Mouse (Mus musculus): ENCODE results near the gene Olfr1148. TPM values are rescaled to one million over a fixed set of nuclear protein-coding genes. Genes with fewer than 3 reads are reported as not detected.

The Olfr1148 gene
- not detected in 2 replicates for polyA plus RNA-seq (2014; fragmentation: Nextera tagmentation; extraction: Ambion mirVana)

- DNase-seq (ENCODE audit: low spot score) (no peak), ATAC-seq (replicated peaks; ENCODE audit: low FRiP score) (no peak)
- no peak within 1 kb of the TSS for H3K4me2 ChIP-seq (ENCODE audit: low read depth, low read length, severe bottlenecking)
- H3K9ac ChIP-seq (ENCODE audit: low read length): no peak within 1 kb of the TSS
- H3K4me3 ChIP-seq (ENCODE audit: low read depth, low read length): no peak within 1 kb of the TSS
- H3K4me1 ChIP-seq (replicated peaks; ENCODE audit: control insufficient read depth, insufficient read depth, low read length): no peaks in the 10 kb centered on the region
- 88% methylated on average over 1 of the region's 1 CpGs for WGBS
- H3K36me3 ChIP-seq (ENCODE audit: control insufficient read depth, insufficient read depth, low read length): no peaks in the 10 kb centered on the region
- H3K27me3 ChIP-seq (ENCODE audit: control insufficient read depth, insufficient read depth, low read length): no peaks in the 10 kb centered on the region
- no peaks in the 10 kb centered on the region for H3K9me3 ChIP-seq (ENCODE audit: control insufficient read depth, low read length)
- no peak within 1 kb of the TSS for H3K27ac ChIP-seq (ENCODE audit: low read depth, low read length)
Observed at GRCm38 (mm10) chr2:87830233-87830632, at the start of gene Olfr1148. Gene Olfr1148, plus strand, starts transcription at chr2:87830533.

GRCm38 (mm10) chr2:87800292-87800691 is 30.0 kb upstream of the Olfr1148 start, which contains the start of gene Olfr1143:
Gene Olfr1143, plus strand, starts transcription at chr2:87800592.
- Histone ChIP-seq H3K9ac (ENCODE audit: low read length) (no peak within 1 kb of the TSS), H3K9me3 (ENCODE audit: control insufficient read depth, low read length) (no peaks in the 10 kb centered on the region), H3K27me3 (ENCODE audit: control insufficient read depth, insufficient read depth, low read length) (no peaks in the 10 kb centered on the region), H3K27ac (ENCODE audit: low read depth, low read length) (no peak within 1 kb of the TSS), H3K36me3 (ENCODE audit: control insufficient read depth, insufficient read depth, low read length) (no peaks in the 10 kb centered on the region), H3K4me3 (ENCODE audit: low read depth, low read length) (no peak within 1 kb of the TSS), H3K4me2 (ENCODE audit: low read depth, low read length, severe bottlenecking) (no peak within 1 kb of the TSS), H3K4me1 (replicated peaks; ENCODE audit: control insufficient read depth, insufficient read depth, low read length) (no peaks in the 10 kb centered on the region)
- ATAC-seq (replicated peaks; ENCODE audit: low FRiP score) (no peak), DNase-seq (ENCODE audit: low spot score) (no peak)

- H3K4me2 ChIP-seq (ENCODE audit: low read depth, low read length, severe bottlenecking): no peak within 1 kb of the TSS
- no peak within 1 kb of the TSS for H3K9ac ChIP-seq (ENCODE audit: low read length)
- H3K4me1 ChIP-seq (replicated peaks; ENCODE audit: control insufficient read depth, insufficient read depth, low read length): no peaks in the 10 kb centered on the region
- H3K27ac ChIP-seq (ENCODE audit: low read depth, low read length): no peak within 1 kb of the TSS
- no peaks in the 10 kb centered on the region for H3K27me3 ChIP-seq (ENCODE audit: control insufficient read depth, insufficient read depth, low read length)
- no peaks in the 10 kb centered on the region for H3K9me3 ChIP-seq (ENCODE audit: control insufficient read depth, low read length)
- H3K4me3 ChIP-seq (ENCODE audit: low read depth, low read length): no peak within 1 kb of the TSS
- WGBS: 92% methylated on average over 1 of the region's 1 CpGs
- ATAC-seq (replicated peaks; ENCODE audit: low FRiP score): no peak
- H3K36me3 ChIP-seq (ENCODE audit: control insufficient read depth, insufficient read depth, low read length): no peaks in the 10 kb centered on the region
- no peak for DNase-seq (ENCODE audit: low spot score)
Observed at GRCm38 (mm10) chr2:87809522-87809921, 20.8 kb upstream of the Olfr1148 start, which contains the start of gene Olfr1145. Gene Olfr1145, plus strand, starts transcription at chr2:87809822.

GRCm38 (mm10) chr2:87843693-87844092 is 13.4 kb downstream of the Olfr1148 start, which contains the start of gene Olfr1150-ps1:
Gene Olfr1150-ps1, plus strand, starts transcription at chr2:87843993.
- 83% methylated on average over 1 of the region's 1 CpGs for WGBS
- H3K4me3 ChIP-seq (ENCODE audit: low read depth, low read length): no peak within 1 kb of the TSS
- ATAC-seq (replicated peaks; ENCODE audit: low FRiP score) (no peak), DNase-seq (ENCODE audit: low spot score) (no peak)
- no peaks in the 10 kb centered on the region for H3K27me3 ChIP-seq (ENCODE audit: control insufficient read depth, insufficient read depth, low read length)
- no peaks in the 10 kb centered on the region for H3K4me1 ChIP-seq (replicated peaks; ENCODE audit: control insufficient read depth, insufficient read depth, low read length)
- H3K27ac ChIP-seq (ENCODE audit: low read depth, low read length): no peak within 1 kb of the TSS
- no peaks in the 10 kb centered on the region for H3K36me3 ChIP-seq (ENCODE audit: control insufficient read depth, insufficient read depth, low read length)
- H3K9ac ChIP-seq (ENCODE audit: low read length): no peak within 1 kb of the TSS
- no peaks in the 10 kb centered on the region for H3K9me3 ChIP-seq (ENCODE audit: control insufficient read depth, low read length)
- no peak within 1 kb of the TSS for H3K4me2 ChIP-seq (ENCODE audit: low read depth, low read length, severe bottlenecking)

- DNase-seq (ENCODE audit: low spot score) (no peak), ATAC-seq (replicated peaks; ENCODE audit: low FRiP score) (no peak)
- 91% methylated on average over 1 of the region's 1 CpGs for WGBS
- Histone ChIP-seq H3K4me3 (ENCODE audit: low read depth, low read length) (no peak within 1 kb of the TSS), H3K9me3 (ENCODE audit: control insufficient read depth, low read length) (no peaks in the 10 kb centered on the region), H3K4me2 (ENCODE audit: low read depth, low read length, severe bottlenecking) (no peak within 1 kb of the TSS), H3K36me3 (ENCODE audit: control insufficient read depth, insufficient read depth, low read length) (no peaks in the 10 kb centered on the region), H3K27me3 (ENCODE audit: control insufficient read depth, insufficient read depth, low read length) (no peaks in the 10 kb centered on the region), H3K27ac (ENCODE audit: low read depth, low read length) (no peak within 1 kb of the TSS), H3K9ac (ENCODE audit: low read length) (no peak within 1 kb of the TSS), H3K4me1 (replicated peaks; ENCODE audit: control insufficient read depth, insufficient read depth, low read length) (no peaks in the 10 kb centered on the region)
Observed at GRCm38 (mm10) chr2:87855562-87855961, 25.2 kb downstream of the Olfr1148 start, which contains the start of gene Olfr1151. Gene Olfr1151, plus strand, starts transcription at chr2:87855862.

- Histone ChIP-seq H3K27me3 (ENCODE audit: control insufficient read depth, insufficient read depth, low read length) (no peaks in the 10 kb centered on the region), H3K4me2 (ENCODE audit: low read depth, low read length, severe bottlenecking) (no peak within 1 kb of the TSS), H3K4me1 (replicated peaks; ENCODE audit: control insufficient read depth, insufficient read depth, low read length) (no peaks in the 10 kb centered on the region), H3K27ac (ENCODE audit: low read depth, low read length) (no peak within 1 kb of the TSS), H3K36me3 (ENCODE audit: control insufficient read depth, insufficient read depth, low read length) (no peaks in the 10 kb centered on the region), H3K9me3 (ENCODE audit: control insufficient read depth, low read length) (no peaks in the 10 kb centered on the region), H3K9ac (ENCODE audit: low read length) (no peak within 1 kb of the TSS), H3K4me3 (ENCODE audit: low read depth, low read length) (no peak within 1 kb of the TSS)
- DNase-seq (ENCODE audit: low spot score) (no peak), ATAC-seq (replicated peaks; ENCODE audit: low FRiP score) (no peak)
Observed at GRCm38 (mm10) chr2:87866192-87866591, 35.9 kb downstream of the Olfr1148 start, which contains the start of gene Olfr1152. Gene Olfr1152, plus strand, starts transcription at chr2:87866492.

Other genes with a start within 250 kb of the Olfr1148 start
- not detected in 2 replicates for gene Olfr1130, start 224.3 kb upstream of the Olfr1148 start, polyA plus RNA-seq (2014; fragmentation: Nextera tagmentation; extraction: Ambion mirVana)
- not detected in 2 replicates for gene Olfr1131, start 203.4 kb upstream of the Olfr1148 start, polyA plus RNA-seq (2014; fragmentation: Nextera tagmentation; extraction: Ambion mirVana)
- not detected in 2 replicates for gene Olfr1132, start 193.0 kb upstream of the Olfr1148 start, polyA plus RNA-seq (2014; fragmentation: Nextera tagmentation; extraction: Ambion mirVana)
- gene Olfr1133, start 183.2 kb upstream of the Olfr1148 start, polyA plus RNA-seq (2014; fragmentation: Nextera tagmentation; extraction: Ambion mirVana): not detected in 2 replicates
- gene Olfr1134, start 172.1 kb upstream of the Olfr1148 start, polyA plus RNA-seq (2014; fragmentation: Nextera tagmentation; extraction: Ambion mirVana): not detected in 2 replicates
- gene Olfr1135, start 156.9 kb upstream of the Olfr1148 start, polyA plus RNA-seq (2014; fragmentation: Nextera tagmentation; extraction: Ambion mirVana): not detected in 2 replicates
- not detected in 2 replicates for gene Olfr1136, start 136.6 kb upstream of the Olfr1148 start, polyA plus RNA-seq (2014; fragmentation: Nextera tagmentation; extraction: Ambion mirVana)
- gene Olfr1137, start 117.4 kb upstream of the Olfr1148 start, polyA plus RNA-seq (2014; fragmentation: Nextera tagmentation; extraction: Ambion mirVana): not detected in 2 replicates
- gene Olfr1138, start 90.6 kb upstream of the Olfr1148 start, polyA plus RNA-seq (2014; fragmentation: Nextera tagmentation; extraction: Ambion mirVana): not detected in 2 replicates
- gene Olfr1140, start 86.8 kb upstream of the Olfr1148 start, polyA plus RNA-seq (2014; fragmentation: Nextera tagmentation; extraction: Ambion mirVana): not detected in 2 replicates
- not detected in 2 replicates for gene Olfr1141, start 76.5 kb upstream of the Olfr1148 start, polyA plus RNA-seq (2014; fragmentation: Nextera tagmentation; extraction: Ambion mirVana)
- gene Olfr152, start 51.0 kb upstream of the Olfr1148 start, polyA plus RNA-seq (2014; fragmentation: Nextera tagmentation; extraction: Ambion mirVana): not detected in 2 replicates
- not detected in 2 replicates for gene Olfr1143, start 29.9 kb upstream of the Olfr1148 start, polyA plus RNA-seq (2014; fragmentation: Nextera tagmentation; extraction: Ambion mirVana)
- not detected in 2 replicates for gene Olfr1145, start 20.7 kb upstream of the Olfr1148 start, polyA plus RNA-seq (2014; fragmentation: Nextera tagmentation; extraction: Ambion mirVana)
- gene Olfr1150-ps1, start 13.5 kb downstream of the Olfr1148 start, polyA plus RNA-seq (2014; fragmentation: Nextera tagmentation; extraction: Ambion mirVana): not detected in 2 replicates
- gene Olfr1151, start 25.3 kb downstream of the Olfr1148 start, polyA plus RNA-seq (2014; fragmentation: Nextera tagmentation; extraction: Ambion mirVana): not detected in 2 replicates
- gene Olfr1152, start 36.0 kb downstream of the Olfr1148 start, polyA plus RNA-seq (2014; fragmentation: Nextera tagmentation; extraction: Ambion mirVana): 0.03 TPM in 1 of 2 replicates, not detected in the other
- gene Olfr1153, start 64.4 kb downstream of the Olfr1148 start, polyA plus RNA-seq (2014; fragmentation: Nextera tagmentation; extraction: Ambion mirVana): not detected in 2 replicates
- gene Olfr1154, start 74.6 kb downstream of the Olfr1148 start, polyA plus RNA-seq (2014; fragmentation: Nextera tagmentation; extraction: Ambion mirVana): not detected in 2 replicates
- not detected in 2 replicates for gene Olfr1155, start 114.6 kb downstream of the Olfr1148 start, polyA plus RNA-seq (2014; fragmentation: Nextera tagmentation; extraction: Ambion mirVana)
- gene Olfr1156, start 122.6 kb downstream of the Olfr1148 start, polyA plus RNA-seq (2014; fragmentation: Nextera tagmentation; extraction: Ambion mirVana): not detected in 2 replicates
- gene Olfr1157, start 137.8 kb downstream of the Olfr1148 start, polyA plus RNA-seq (2014; fragmentation: Nextera tagmentation; extraction: Ambion mirVana): not detected in 2 replicates
- not detected in 2 replicates for gene Olfr74, start 144.1 kb downstream of the Olfr1148 start, polyA plus RNA-seq (2014; fragmentation: Nextera tagmentation; extraction: Ambion mirVana)
- not detected in 2 replicates for gene Olfr1158, start 159.6 kb downstream of the Olfr1148 start, polyA plus RNA-seq (2014; fragmentation: Nextera tagmentation; extraction: Ambion mirVana)
- not detected in 2 replicates for gene Olfr1160, start 177.7 kb downstream of the Olfr1148 start, polyA plus RNA-seq (2014; fragmentation: Nextera tagmentation; extraction: Ambion mirVana)
- not detected in 2 replicates for gene Olfr1161, start 192.2 kb downstream of the Olfr1148 start, polyA plus RNA-seq (2014; fragmentation: Nextera tagmentation; extraction: Ambion mirVana)
- not detected in 2 replicates for gene Olfr73, start 207.2 kb downstream of the Olfr1148 start, polyA plus RNA-seq (2014; fragmentation: Nextera tagmentation; extraction: Ambion mirVana)
- gene Olfr1162, start 220.6 kb downstream of the Olfr1148 start, polyA plus RNA-seq (2014; fragmentation: Nextera tagmentation; extraction: Ambion mirVana): not detected in 2 replicates
- gene Olfr1163, start 241.3 kb downstream of the Olfr1148 start, polyA plus RNA-seq (2014; fragmentation: Nextera tagmentation; extraction: Ambion mirVana): not detected in 2 replicates

Measured in forebrain, embryonic 11.5 days (tissue).